Mouse (Mus musculus) stomach, postnatal 0 days (tissue): ENCODE measurements around the gene Xdh.

Source experiments
- CTCF ChIP-seq: IDR thresholded peaks from 2 replicates; pipeline ENCODE4 v1.5.1; 2016; ENCODE audit warnings: antibody characterized with exemption, low read depth, mild to moderate bottlenecking, moderate library complexity
- EP300 ChIP-seq: optimal IDR thresholded peaks from 2 replicates; pipeline ENCODE3; 2016; ENCODE audit warnings: antibody characterized with exemption

- TF ChIP-seq CTCF (no peak), EP300 (no peak)
These were observed 56.2 kb downstream of the Xdh start for GRCm38 (mm10) chr17:73893822-73894221.
